Mouse (Mus musculus) limb, embryonic 14.5 days (tissue): ENCODE measurements around the gene Srpk2. TPM values are rescaled to one million over a fixed set of nuclear protein-coding genes. Genes with fewer than 3 reads are reported as not detected.

Source experiments
- ATAC-seq: fragments of 200-750 bp; cut with Nextera tagmentation; 2 replicates; pipeline ENCODE4 v1.8.0; 2017; ENCODE audit warnings: low read depth, moderate number of reproducible peaks, moderate TSS enrichment; ENCODE audit not compliant: low FRiP score
- DNase-seq: peaks from one replicate; pipeline ENCODE4 v3.0.0-alpha.2; 2015; ENCODE audit warnings: low spot score
- H3K27ac ChIP-seq: fragments of 300-500 bp; sonication (generic); replicated peaks from 2 replicates; pipeline ENCODE4 v1.5.1; 2014; ENCODE audit warnings: low read depth, mild to moderate bottlenecking, low read length, moderate library complexity, mixed read lengths
- H3K27me3 ChIP-seq: fragments of 300-500 bp; sonication (generic); 2 replicates; pipeline ENCODE4 v1.6.1; 2014; ENCODE audit warnings: low read length, mixed read lengths; ENCODE audit not compliant: control insufficient read depth, insufficient read depth
- H3K36me3 ChIP-seq: fragments of 300-500 bp; sonication (generic); 2 replicates; pipeline ENCODE4 v1.6.1; 2014; ENCODE audit warnings: mild to moderate bottlenecking, low read length, moderate library complexity, mixed read lengths; ENCODE audit not compliant: control insufficient read depth, insufficient read depth
- H3K4me1 ChIP-seq: fragments of 300-500 bp; sonication (generic); 2 replicates; pipeline ENCODE4 v1.6.1; 2014; ENCODE audit warnings: antibody characterized with exemption, low read length, mixed read lengths; ENCODE audit not compliant: control insufficient read depth, insufficient read depth
- H3K4me2 ChIP-seq: fragments of 300-500 bp; sonication (generic); replicated peaks from 2 replicates; pipeline ENCODE4 v1.6.1; 2014; ENCODE audit warnings: low read depth, mild to moderate bottlenecking, low read length, moderate library complexity; ENCODE audit not compliant: severe bottlenecking
- H3K4me3 ChIP-seq: fragments of 300-500 bp; sonication (generic); replicated peaks from 2 replicates; pipeline ENCODE4 v1.5.1; 2014; ENCODE audit warnings: low read length
- H3K9ac ChIP-seq: fragments of 300-500 bp; sonication (generic); 2 replicates; pipeline ENCODE4 v1.6.1; 2014; ENCODE audit warnings: mild to moderate bottlenecking, low read depth, low read length, moderate library complexity; ENCODE audit not compliant: severe bottlenecking
- H3K9me3 ChIP-seq: fragments of 300-500 bp; sonication (generic); 2 replicates; pipeline ENCODE4 v1.6.1; 2016; ENCODE audit warnings: low read length; ENCODE audit not compliant: control insufficient read depth
- POLR2A ChIP-seq: fragments of 200-500 bp; IDR thresholded peaks from 2 replicates; pipeline ENCODE4 v1.8.0; 2012; ENCODE audit warnings: inconsistent platforms, mild to moderate bottlenecking, moderate library complexity, borderline replicate concordance; ENCODE audit not compliant: insufficient read depth, insufficient read length; ENCODE audit errors: extremely low read depth
- WGBS: fragments of 180-500 bp; shearing (Covaris S2); extraction: QIAGEN DNeasy Blood & Tissue Kit; methylation state at CpG from one replicate; pipeline ENCODE4 v1.1.7; 2014; 5-methylcytosine and 5-hydroxymethylcytosine counted together
- polyA plus RNA-seq, 2 experiments: library from polyadenylated mRNA; depleted of rRNA in 1 of 2; stranded (reverse) in 1 of 2; unstranded in 1 of 2; fragments of >200 nt; fragmentation: Nextera tagmentation in 1 of 2; extraction: Ambion mirVana in 1 of 2; gene quantifications; 2 replicates each; pipeline versions ENCODE4 v1.2.1 to v1.2.3; 2012 to 2014

Gene Srpk2
- polyA plus RNA-seq, 2 experiments = 44.1 to 60.8 TPM

GRCm38 (mm10) chr5:23665906-23666305 is 18.5 kb downstream of the Srpk2 start:
- Histone ChIP-seq H3K4me3 (no peak overlapping the region), H3K27ac (no peak overlapping the region), H3K36me3 (no peaks in the 10 kb centered on the region), H3K9me3 (no peaks in the 10 kb centered on the region), H3K27me3 (no peaks in the 10 kb centered on the region), H3K4me2 (no peak overlapping the region), H3K9ac (no peak overlapping the region), H3K4me1 (no peaks in the 10 kb centered on the region)
- DNase-seq (no peak), ATAC-seq (no peak)
- no peak for TF ChIP-seq POLR2A

- no peak overlapping the region for H3K9ac ChIP-seq
Measured at GRCm38 (mm10) chr5:23661191-23661590, 23.2 kb downstream of the Srpk2 start.

GRCm38 (mm10) chr5:23658017-23658416 is 26.4 kb downstream of the Srpk2 start:
- Histone ChIP-seq H3K27me3 (no peaks in the 10 kb centered on the region), H3K27ac (no peak overlapping the region), H3K4me3 (no peak overlapping the region), H3K4me2 (no peak overlapping the region), H3K36me3 (no peaks in the 10 kb centered on the region), H3K9ac (no peak overlapping the region), H3K4me1 (peaks cover 8% of the 10 kb centered on the region), H3K9me3 (no peaks in the 10 kb centered on the region)
- WGBS = 89% methylated on average over 5 of the region's 5 CpGs
- TF ChIP-seq POLR2A = no peak
- ATAC-seq (no peak), DNase-seq (no peak)

More at GRCm38 (mm10) chr5:23661191-23661590, 23.2 kb downstream of the Srpk2 start:
- ATAC-seq (no peak), DNase-seq (no peak)
- H3K27ac ChIP-seq = no peak overlapping the region
- WGBS = 64% methylated on average over 2 of the region's 2 CpGs
- no peak overlapping the region for H3K4me2 ChIP-seq
- H3K4me1 ChIP-seq = no peaks in the 10 kb centered on the region
- no peaks in the 10 kb centered on the region for H3K9me3 ChIP-seq
- no peaks in the 10 kb centered on the region for H3K36me3 ChIP-seq
- no peak overlapping the region for H3K4me3 ChIP-seq
- TF ChIP-seq POLR2A = no peak
- H3K27me3 ChIP-seq = no peaks in the 10 kb centered on the region

GRCm38 (mm10) chr5:23656590-23656989 is 27.8 kb downstream of the Srpk2 start:
- no peak for TF ChIP-seq POLR2A
- Histone ChIP-seq H3K36me3 (no peaks in the 10 kb centered on the region), H3K27ac (no peak overlapping the region), H3K27me3 (no peaks in the 10 kb centered on the region), H3K9me3 (no peaks in the 10 kb centered on the region), H3K4me3 (no peak overlapping the region), H3K4me2 (no peak overlapping the region), H3K4me1 (peaks cover 8% of the 10 kb centered on the region), H3K9ac (no peak overlapping the region)
- ATAC-seq = no peak
- no peak for DNase-seq
- 88% methylated on average over 4 of the region's 4 CpGs for WGBS

GRCm38 (mm10) chr5:23655030-23655429 is 29.4 kb downstream of the Srpk2 start:
- 65% methylated on average over 1 of the region's 1 CpGs for WGBS
- ATAC-seq (no peak), DNase-seq (no peak)
- no peak for TF ChIP-seq POLR2A
- H3K36me3 ChIP-seq = no peaks in the 10 kb centered on the region
- no peaks in the 10 kb centered on the region for H3K9me3 ChIP-seq
- H3K9ac ChIP-seq = no peak overlapping the region
- H3K27me3 ChIP-seq = no peaks in the 10 kb centered on the region
- H3K4me3 ChIP-seq = no peak overlapping the region
- H3K4me2 ChIP-seq = no peak overlapping the region
- H3K4me1 ChIP-seq = peaks cover 8% of the 10 kb centered on the region
- 0 out of 2 replicates have a peak overlapping the region, but pooled peaks have one; percentile 33 for H3K27ac ChIP-seq

GRCm38 (mm10) chr5:23652326-23652725 is 32.1 kb downstream of the Srpk2 start:
- DNase-seq = no peak
- 66% methylated on average over 7 of the region's 7 CpGs for WGBS

More at GRCm38 (mm10) chr5:23652326-23652725, 32.1 kb downstream of the Srpk2 start:
- Histone ChIP-seq H3K27ac (no peak overlapping the region), H3K4me2 (no peak overlapping the region), H3K9me3 (no peaks in the 10 kb centered on the region), H3K9ac (no peak overlapping the region), H3K4me1 (peaks cover 8% of the 10 kb centered on the region), H3K27me3 (no peaks in the 10 kb centered on the region), H3K4me3 (no peak overlapping the region), H3K36me3 (no peaks in the 10 kb centered on the region)
- no peak for TF ChIP-seq POLR2A
- ATAC-seq = no peak
